Mouse (Mus musculus) liver, embryonic 13.5 days (tissue): ENCODE measurements around the gene Ctnnal1. TPM values are rescaled to one million over a fixed set of nuclear protein-coding genes. Genes with fewer than 3 reads are reported as not detected.
A peak's percentile ranks its signal among the peaks of the same experiment; 100 is the strongest.

Experiments used
- ATAC-seq: fragments of 200-750 bp; cut with Nextera tagmentation; 2 replicates; pipeline ENCODE4 v1.8.0; 2017; ENCODE audit warnings: low read depth, mild to moderate bottlenecking, moderate number of reproducible peaks, moderate library complexity
- DNase-seq: peaks from one replicate; pipeline ENCODE4 v3.0.0; 2022
- H3K27ac ChIP-seq: fragments of 300-500 bp; sonication (generic); 2 replicates; pipeline ENCODE4 v1.5.1; 2015; ENCODE audit warnings: moderate library complexity, mild to moderate bottlenecking, inconsistent platforms
- H3K27me3 ChIP-seq: fragments of 300-500 bp; sonication (generic); 2 replicates; pipeline ENCODE4 v1.6.1; 2015; ENCODE audit warnings: mild to moderate bottlenecking, inconsistent platforms
- H3K36me3 ChIP-seq: fragments of 300-500 bp; sonication (generic); 2 replicates; pipeline ENCODE4 v1.6.1; 2015; ENCODE audit warnings: mild to moderate bottlenecking, inconsistent platforms
- H3K4me1 ChIP-seq: fragments of 300-500 bp; sonication (generic); replicated peaks from 2 replicates; pipeline ENCODE4 v1.6.1; 2015; ENCODE audit warnings: inconsistent platforms
- H3K4me2 ChIP-seq: fragments of 300-500 bp; sonication (generic); 2 replicates; pipeline ENCODE4 v1.6.1; 2015; ENCODE audit warnings: inconsistent platforms, mild to moderate bottlenecking, moderate library complexity
- H3K4me3 ChIP-seq: fragments of 300-500 bp; sonication (generic); replicated peaks from 2 replicates; pipeline ENCODE4 v1.5.1; 2015; ENCODE audit warnings: mild to moderate bottlenecking, inconsistent platforms
- H3K9ac ChIP-seq: fragments of 300-500 bp; sonication (generic); 2 replicates; pipeline ENCODE4 v1.6.1; 2015; ENCODE audit warnings: mild to moderate bottlenecking, inconsistent platforms
- H3K9me3 ChIP-seq: fragments of 300-500 bp; sonication (generic); replicated peaks from 2 replicates; pipeline ENCODE4 v1.6.1; 2016; ENCODE audit warnings: inconsistent platforms
- WGBS: fragments of 180-500 bp; shearing (Covaris S2); methylation state at CpG from one replicate; pipeline ENCODE4 v1.1.7; 2015; ENCODE audit not compliant: insufficient replicate concordance; 5-methylcytosine and 5-hydroxymethylcytosine counted together
- polyA plus RNA-seq: library from polyadenylated mRNA; unstranded; fragments of >200 nt; fragmentation: Nextera tagmentation; extraction: Ambion mirVana; gene quantifications from 2 replicates; pipeline ENCODE4 v1.2.1, GENCODE M21; 2015

Gene Ctnnal1
- polyA plus RNA-seq, 1 experiment from 2014 or later: 9.5 TPM

GRCm38 (mm10) chr4:56831998-56832397, 33.0 kb downstream of the Ctnnal1 start:
- H3K4me3 ChIP-seq: no peak overlapping the region
- ATAC-seq (no peak), DNase-seq (no peak)
- H3K27ac ChIP-seq: no peak overlapping the region
- peaks cover 37% of the 10 kb centered on the region for H3K36me3 ChIP-seq
- WGBS: 79% methylated on average over 7 of the region's 7 CpGs
- H3K4me2 ChIP-seq: no peak overlapping the region
- no peaks in the 10 kb centered on the region for H3K9me3 ChIP-seq
- no peaks in the 10 kb centered on the region for H3K4me1 ChIP-seq
- H3K9ac ChIP-seq: no peak overlapping the region
- no peaks in the 10 kb centered on the region for H3K27me3 ChIP-seq

DNA sequence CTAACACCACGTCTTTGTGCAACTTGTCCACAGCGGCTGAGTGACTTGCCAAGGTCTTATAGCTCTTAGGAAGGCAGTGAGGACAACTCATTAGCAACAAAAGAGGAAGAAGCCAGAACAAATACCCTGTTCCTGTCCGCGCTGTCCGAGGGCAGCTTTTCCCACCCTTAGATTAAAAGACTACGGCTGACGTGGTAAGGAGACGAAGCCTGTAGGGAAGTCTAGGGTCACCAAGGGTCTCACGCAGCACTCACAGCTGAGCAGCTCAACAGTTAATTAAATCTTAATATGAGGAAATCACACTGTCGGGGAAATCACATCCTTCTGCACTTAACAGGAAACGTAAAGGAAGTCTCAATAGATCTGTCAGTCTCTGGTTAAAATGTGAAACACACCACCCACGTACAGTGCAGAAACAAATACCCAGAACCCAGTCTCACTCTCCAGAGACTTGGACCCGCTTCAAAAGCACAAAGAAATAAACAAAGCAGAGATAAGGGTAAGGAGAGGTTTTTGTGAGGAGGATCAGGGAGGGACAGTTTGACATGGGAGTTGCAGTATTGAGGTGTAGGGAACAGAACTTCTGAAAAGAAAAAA, 33.9 kb downstream of the Ctnnal1 start:
- no peaks in the 10 kb centered on the region for H3K9me3 ChIP-seq
- peaks cover 32% of the 10 kb centered on the region for H3K36me3 ChIP-seq
- H3K4me2 ChIP-seq: no peak overlapping the region
- no peak overlapping the region for H3K27ac ChIP-seq
- H3K4me3 ChIP-seq: no peak overlapping the region
- no peak overlapping the region for H3K9ac ChIP-seq
- DNase-seq (no peak), ATAC-seq (no peak)
- H3K27me3 ChIP-seq: no peaks in the 10 kb centered on the region
- H3K4me1 ChIP-seq: no peaks in the 10 kb centered on the region
- WGBS: 43% methylated on average over 13 of the region's 13 CpGs

- ATAC-seq (no peak), DNase-seq (no peak)
- H3K4me3 ChIP-seq: no peak overlapping the region
- H3K36me3 ChIP-seq: peaks cover 27% of the 10 kb centered on the region
- WGBS: 66% methylated on average over 7 of the region's 7 CpGs
- no peaks in the 10 kb centered on the region for H3K4me1 ChIP-seq
- H3K9me3 ChIP-seq: no peaks in the 10 kb centered on the region
- H3K27me3 ChIP-seq: no peaks in the 10 kb centered on the region
- no peak overlapping the region for H3K9ac ChIP-seq
- H3K4me2 ChIP-seq: no peak overlapping the region
- no peak overlapping the region for H3K27ac ChIP-seq
Observed at GRCm38 (mm10) chr4:56829511-56829921, 35.5 kb downstream of the Ctnnal1 start.

DNA sequence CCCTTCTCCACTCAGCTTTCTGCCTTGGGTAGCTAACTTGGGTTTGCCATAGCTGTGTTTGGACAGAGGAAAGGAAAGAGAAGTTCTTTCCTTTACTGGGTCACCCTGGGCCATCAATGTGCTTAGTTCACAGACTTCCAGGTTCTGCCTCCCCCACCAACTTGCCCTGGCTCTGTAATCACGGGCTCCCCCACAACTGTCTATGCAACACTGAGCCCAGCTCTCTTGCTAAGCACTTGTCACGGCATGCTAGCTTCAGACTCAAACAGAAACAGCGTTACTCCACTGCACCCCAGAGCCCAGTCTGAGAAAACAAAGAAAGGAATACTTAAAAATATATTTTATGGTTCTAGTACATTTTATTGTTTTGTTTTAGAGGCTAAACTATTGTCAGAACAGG, 36.1 kb downstream of the Ctnnal1 start:
- Histone ChIP-seq H3K27me3 (no peaks in the 10 kb centered on the region), H3K4me3 (no peak overlapping the region), H3K4me1 (no peaks in the 10 kb centered on the region), H3K9ac (no peak overlapping the region), H3K27ac (no peak overlapping the region), H3K9me3 (no peaks in the 10 kb centered on the region), H3K36me3 (peaks cover 26% of the 10 kb centered on the region), H3K4me2 (no peak overlapping the region)
- WGBS: 73% methylated on average over 3 of the region's 3 CpGs
- no peak for DNase-seq
- ATAC-seq: no peak

GRCm38 (mm10) chr4:56824231-56824630, 40.8 kb downstream of the Ctnnal1 start:
- H3K9ac ChIP-seq: no peak overlapping the region
- H3K4me2 ChIP-seq: no peak overlapping the region
- 80% methylated on average over 9 of the region's 9 CpGs for WGBS
- H3K4me1 ChIP-seq: no peaks in the 10 kb centered on the region
- no peak overlapping the region for H3K27ac ChIP-seq
- no peak overlapping the region for H3K4me3 ChIP-seq
- no peaks in the 10 kb centered on the region for H3K9me3 ChIP-seq
- ATAC-seq (no peak), DNase-seq (no peak)
- no peaks in the 10 kb centered on the region for H3K27me3 ChIP-seq
- peaks cover 11% of the 10 kb centered on the region for H3K36me3 ChIP-seq

- ATAC-seq: no peak
Observed at GRCm38 (mm10) chr4:56820017-56820550, 44.9 kb downstream of the Ctnnal1 start.

DNA sequence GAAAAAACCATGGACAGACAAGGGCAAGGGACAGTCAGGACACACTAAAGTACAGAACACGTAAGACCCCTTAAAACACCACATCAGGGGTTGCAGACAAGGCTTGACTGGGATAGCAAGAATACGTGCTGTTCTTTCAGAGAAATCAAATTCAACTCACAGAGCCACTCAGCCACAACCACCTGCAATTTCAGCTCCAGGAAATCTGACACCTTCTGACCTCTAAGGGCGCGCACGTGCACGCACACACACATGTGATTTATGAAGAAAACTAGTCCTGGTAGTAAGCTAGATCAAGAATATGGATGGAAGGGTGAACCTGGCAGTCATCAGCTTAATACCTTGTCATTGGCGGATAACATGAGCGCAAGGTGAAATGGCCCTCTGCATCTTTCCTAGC, 49.9 kb downstream of the Ctnnal1 start:
- ATAC-seq (no peak), DNase-seq (no peak)
- no peak overlapping the region for H3K4me2 ChIP-seq
- H3K4me1 ChIP-seq: no peaks in the 10 kb centered on the region
- no peak overlapping the region for H3K4me3 ChIP-seq
- no peak overlapping the region for H3K9ac ChIP-seq
- H3K27me3 ChIP-seq: no peaks in the 10 kb centered on the region
- H3K27ac ChIP-seq: no peak overlapping the region
- H3K9me3 ChIP-seq: no peaks in the 10 kb centered on the region
- peaks cover 15% of the 10 kb centered on the region; the same call in 1 of the 2 replicates for H3K36me3 ChIP-seq
- WGBS: 88% methylated on average over 8 of the region's 8 CpGs

More at GRCm38 (mm10) chr4:56820017-56820550, 44.9 kb downstream of the Ctnnal1 start:
- Histone ChIP-seq H3K4me3 (no peak overlapping the region), H3K4me2 (no peak overlapping the region), H3K27me3 (no peaks in the 10 kb centered on the region), H3K9ac (no peak overlapping the region), H3K36me3 (peaks cover 15% of the 10 kb centered on the region; the same call in 1 of the 2 replicates), H3K4me1 (no peaks in the 10 kb centered on the region), H3K27ac (no peak overlapping the region), H3K9me3 (no peaks in the 10 kb centered on the region)
- no peak for DNase-seq

GRCm38 (mm10) chr4:56812096-56812495, 52.9 kb downstream of the Ctnnal1 start:
- WGBS: 66% methylated on average over 4 of the region's 4 CpGs
- Histone ChIP-seq H3K36me3 (peaks cover 18% of the 10 kb centered on the region), H3K9me3 (no peaks in the 10 kb centered on the region), H3K4me3 (no peak overlapping the region), H3K27ac (no peak overlapping the region), H3K4me2 (no peak overlapping the region), H3K9ac (no peak overlapping the region), H3K4me1 (no peaks in the 10 kb centered on the region), H3K27me3 (no peaks in the 10 kb centered on the region)
- DNase-seq (no peak), ATAC-seq (no peak)

- Histone ChIP-seq H3K36me3 (peaks cover 19% of the 10 kb centered on the region), H3K9ac (no peak overlapping the region)
- 66% methylated on average over 3 of the region's 3 CpGs for WGBS
Observed at GRCm38 (mm10) chr4:56811642-56812041, 53.3 kb downstream of the Ctnnal1 start.

DNA sequence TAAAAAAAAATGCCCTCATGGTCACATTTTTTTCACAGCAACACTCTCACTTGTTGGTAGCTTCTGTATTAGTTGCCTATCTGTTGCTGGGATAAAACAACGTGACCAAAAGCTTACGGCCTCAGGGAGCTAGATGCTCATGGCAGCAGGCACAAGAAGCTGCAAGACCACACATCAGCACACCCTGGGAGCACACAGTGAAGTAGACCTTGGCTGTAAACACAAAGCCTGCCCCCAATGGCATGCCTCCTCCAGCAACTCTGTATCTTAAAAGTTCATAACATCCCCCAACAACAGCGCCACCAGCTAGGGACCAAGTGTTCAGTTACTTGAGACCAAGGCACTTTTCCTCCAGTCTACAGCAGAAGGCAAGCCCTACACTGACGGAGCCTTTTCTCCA, 55.9 kb downstream of the Ctnnal1 start:
- 58% methylated on average over 4 of the region's 4 CpGs for WGBS
- H3K27me3 ChIP-seq: no peaks in the 10 kb centered on the region
- H3K27ac ChIP-seq: no peak overlapping the region
- H3K36me3 ChIP-seq: peaks cover 24% of the 10 kb centered on the region
- no peak for ATAC-seq
- no peak for DNase-seq
- no peak overlapping the region for H3K4me3 ChIP-seq
- H3K4me2 ChIP-seq: no peak overlapping the region
- no peaks in the 10 kb centered on the region for H3K9me3 ChIP-seq
- no peak overlapping the region for H3K9ac ChIP-seq
- no peaks in the 10 kb centered on the region for H3K4me1 ChIP-seq

More at GRCm38 (mm10) chr4:56811642-56812041, 53.3 kb downstream of the Ctnnal1 start:
- ATAC-seq: no peak
- Histone ChIP-seq H3K4me1 (no peaks in the 10 kb centered on the region), H3K4me2 (no peak overlapping the region), H3K27me3 (no peaks in the 10 kb centered on the region), H3K4me3 (no peak overlapping the region), H3K9me3 (no peaks in the 10 kb centered on the region), H3K27ac (no peak overlapping the region)
- no peak for DNase-seq

DNA sequence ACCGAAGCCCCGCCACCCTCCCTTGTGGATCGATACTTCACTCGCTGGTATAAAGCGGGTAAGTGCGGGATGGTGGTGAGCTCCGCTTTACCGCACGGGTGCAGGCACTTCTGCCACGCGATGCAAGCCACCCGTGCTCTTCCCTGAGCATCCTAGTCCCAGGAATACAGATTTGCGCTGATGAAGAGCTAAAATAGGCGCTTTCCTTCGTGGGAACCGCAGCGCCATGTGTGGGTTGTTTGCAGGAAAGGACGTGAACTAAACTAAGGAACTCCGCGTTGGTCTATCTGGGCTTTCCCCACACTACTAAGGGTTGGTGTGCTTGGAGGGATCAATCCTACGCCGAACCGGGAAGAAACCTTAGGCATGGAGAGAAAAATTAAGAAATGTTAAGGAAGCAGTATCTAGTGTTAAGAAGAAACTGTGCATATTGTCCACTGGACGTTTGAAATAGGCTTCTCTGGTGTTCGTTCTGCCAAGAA, 62.3 kb downstream of the Ctnnal1 start:
- Histone ChIP-seq H3K4me2 (peak overlapping the region; percentile 92), H3K27ac (peak overlapping the region; percentile 40), H3K9me3 (no peaks in the 10 kb centered on the region), H3K9ac (peak overlapping the region; percentile 80), H3K4me1 (peaks cover 28% of the 10 kb centered on the region), H3K36me3 (peaks cover 43% of the 10 kb centered on the region), H3K4me3 (peak overlapping the region; percentile 80), H3K27me3 (no peaks in the 10 kb centered on the region)
- DNase-seq (no peak), ATAC-seq (0 out of 2 replicates have a peak, but pooled peaks have one; percentile 22)
- 1% methylated on average over 25 of the region's 25 CpGs for WGBS
